Mouse (Mus musculus) kidney, adult 2 months (tissue): ENCODE results near the gene Cep63. TPM values are rescaled to one million over a fixed set of nuclear protein-coding genes. Genes with fewer than 3 reads are reported as not detected.

Source experiments
- DNase-seq: peaks from one replicate; pipeline ENCODE4 v3.0.0; 2021
- H3K27ac ChIP-seq: fragments of 200-500 bp; 2 replicates; pipeline ENCODE4 v1.5.1; 2012; ENCODE audit warnings: low read depth, low read length, control low read depth, inconsistent platforms; ENCODE audit not compliant: insufficient read depth
- H3K27me3 ChIP-seq: fragments of 200-500 bp; replicated peaks from 2 replicates; pipeline ENCODE4 v1.6.1; 2012; ENCODE audit warnings: mild to moderate bottlenecking, moderate library complexity, low read length, inconsistent platforms; ENCODE audit not compliant: control insufficient read depth, insufficient read depth
- H3K36me3 ChIP-seq: fragments of 200-500 bp; 2 replicates; pipeline ENCODE4 v1.6.1; 2012; ENCODE audit warnings: mild to moderate bottlenecking, moderate library complexity, low read length, inconsistent platforms; ENCODE audit not compliant: control insufficient read depth, insufficient read depth
- H3K4me1 ChIP-seq: fragments of 200-500 bp; 2 replicates; pipeline ENCODE4 v1.6.1; 2011; ENCODE audit warnings: low read length; ENCODE audit not compliant: control insufficient read depth, insufficient read depth
- H3K4me3 ChIP-seq: fragments of 200-500 bp; 2 replicates; pipeline ENCODE4 v1.5.1; 2011; ENCODE audit warnings: mild to moderate bottlenecking, low read depth, low read length, control low read depth; ENCODE audit not compliant: insufficient read depth
- CTCF ChIP-seq: fragments of 200-500 bp; conservative IDR thresholded peaks from 2 replicates; pipeline ENCODE4 v1.5.1; 2011; ENCODE audit warnings: low read depth, mild to moderate bottlenecking, control low read depth, low read length, moderate library complexity, mixed read lengths; ENCODE audit not compliant: insufficient read depth, insufficient read length
- POLR2A ChIP-seq: fragments of 200-500 bp; IDR thresholded peaks from one replicate; pipeline ENCODE4 v1.6.1; 2011; ENCODE audit warnings: low read depth, low read length, control low read depth
- WGBS: fragments of 180-500 bp; shearing (Covaris S2); methylation state at CpG from one replicate; pipeline ENCODE4 v1.1.7; 2018; 5-methylcytosine and 5-hydroxymethylcytosine counted together
- polyA plus RNA-seq: library from polyadenylated mRNA; depleted of rRNA; stranded (reverse); fragments of >200 nt; gene quantifications from 2 replicates; pipeline ENCODE4 v1.2.3, GENCODE M21; 2012; rRNA removed

Cep63 gene
- 3.7 and 6.9 TPM in 2 replicates for polyA plus RNA-seq

DNA sequence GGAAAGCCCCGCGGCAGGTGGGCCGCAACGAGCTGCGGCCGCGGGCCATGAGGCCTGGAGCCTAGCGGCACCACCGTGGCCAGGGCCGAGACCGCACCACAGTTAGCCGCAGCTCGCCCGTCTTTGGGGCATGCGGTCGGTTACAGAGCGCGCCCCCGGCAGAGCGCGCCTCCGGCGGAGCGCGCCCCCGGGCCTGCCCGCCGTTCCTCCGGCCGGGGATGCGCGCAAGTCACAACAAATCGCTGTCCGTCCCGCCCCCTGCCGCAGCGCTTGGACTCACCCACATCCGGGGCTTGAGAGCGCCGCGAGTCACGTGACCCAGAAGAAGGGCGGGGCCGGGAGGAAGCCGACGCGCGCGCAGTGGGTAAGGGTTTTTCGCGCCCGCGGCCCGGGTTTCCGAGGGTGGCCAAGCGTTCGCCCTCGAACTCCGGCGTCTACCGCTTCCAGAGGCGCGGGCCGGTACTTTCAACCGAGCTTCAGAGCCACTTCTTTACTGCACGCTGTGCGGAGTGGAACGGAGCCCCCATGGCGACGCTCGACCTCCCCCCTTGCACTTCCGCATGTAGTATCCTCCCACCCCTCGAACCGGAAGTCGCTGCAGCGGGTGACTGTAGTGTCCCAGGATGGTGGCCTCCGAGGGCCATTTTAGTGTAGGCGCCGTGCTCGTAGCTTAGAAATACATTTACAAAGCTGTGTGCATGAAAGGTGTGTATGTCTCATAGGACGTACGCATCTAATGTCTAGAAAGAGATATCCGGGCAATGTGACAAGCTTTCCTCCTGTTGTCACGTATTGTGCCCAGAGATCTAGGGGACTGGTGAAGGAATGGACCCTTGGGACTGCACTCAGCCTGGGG is at the start of gene Cep63, which contains the start of gene Anapc13:
Cep63 (minus strand) TSS at position 552 of the 856 bp plus-strand sequence.
Anapc13 (plus strand) TSS at position 314 of the 856 bp plus-strand sequence.
- Histone ChIP-seq H3K4me1 (peaks cover 14% of the 10 kb centered on the region), H3K27me3 (no peaks in the 10 kb centered on the region), H3K36me3 (no peaks in the 10 kb centered on the region), H3K27ac (peak within 1 kb of the TSS; percentile 98), H3K4me3 (peak within 1 kb of the TSS; percentile 74)
- under 1% methylated on average over 84 of the region's 84 CpGs for WGBS
- TF ChIP-seq CTCF (no peak), POLR2A (peak; percentile 52)
- peak; percentile 99 for DNase-seq

DNA sequence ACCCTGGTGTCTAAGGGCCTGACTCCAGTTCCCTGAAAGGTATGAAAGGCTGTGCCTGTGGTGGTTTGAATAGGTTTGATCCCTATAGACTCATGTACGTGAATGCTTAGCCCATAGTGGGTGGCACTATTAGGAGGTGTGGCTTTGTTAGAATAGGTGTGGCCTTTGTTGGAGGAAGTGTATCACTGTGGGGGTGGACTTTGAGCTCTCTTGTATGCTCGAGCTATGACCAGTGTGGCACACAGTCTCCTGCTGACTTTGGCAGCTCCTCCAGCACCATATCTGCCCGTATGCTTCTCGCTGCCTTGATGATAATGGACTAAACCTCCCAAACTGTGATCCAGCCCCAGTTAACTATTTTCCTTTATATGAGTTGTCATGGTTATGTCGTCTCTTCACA is 49.6 kb upstream of the Cep63 start:
- Histone ChIP-seq H3K27ac (no peak overlapping the region), H3K4me3 (no peak overlapping the region), H3K27me3 (no peaks in the 10 kb centered on the region; the same call in 1 of the 2 replicates), H3K4me1 (no peaks in the 10 kb centered on the region), H3K36me3 (no peaks in the 10 kb centered on the region)
- no peak for TF ChIP-seq POLR2A
- no peak for TF ChIP-seq CTCF
- 81% methylated on average over 5 of the region's 5 CpGs for WGBS
- DNase-seq = no peak

DNA sequence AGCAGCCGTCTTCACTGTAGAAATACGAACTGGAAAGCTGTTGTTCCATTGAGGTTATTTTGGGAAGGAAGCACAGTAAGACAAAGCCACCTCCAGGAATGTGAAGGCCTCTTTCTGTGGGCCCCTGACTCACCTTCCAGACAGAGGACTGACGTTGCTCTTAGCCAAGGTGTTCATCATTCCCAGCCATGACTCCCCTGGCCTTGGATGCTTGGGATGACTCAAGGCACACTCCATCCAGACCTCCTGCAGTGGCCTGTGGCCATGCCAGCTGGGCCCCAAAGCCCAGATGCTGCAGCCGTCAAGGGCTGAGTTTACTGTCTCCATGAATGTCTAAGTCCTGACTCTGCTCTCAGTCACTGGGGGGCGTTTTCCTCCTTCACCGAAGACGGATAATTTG is 47.0 kb upstream of the Cep63 start:
- TF ChIP-seq POLR2A (no peak), CTCF (no peak)
- H3K27me3 ChIP-seq = no peaks in the 10 kb centered on the region
- no peak overlapping the region for H3K27ac ChIP-seq
- 64% methylated on average over 7 of the region's 7 CpGs for WGBS
- H3K4me1 ChIP-seq = no peaks in the 10 kb centered on the region
- H3K4me3 ChIP-seq = no peak overlapping the region
- no peaks in the 10 kb centered on the region for H3K36me3 ChIP-seq
- DNase-seq = no peak

DNA sequence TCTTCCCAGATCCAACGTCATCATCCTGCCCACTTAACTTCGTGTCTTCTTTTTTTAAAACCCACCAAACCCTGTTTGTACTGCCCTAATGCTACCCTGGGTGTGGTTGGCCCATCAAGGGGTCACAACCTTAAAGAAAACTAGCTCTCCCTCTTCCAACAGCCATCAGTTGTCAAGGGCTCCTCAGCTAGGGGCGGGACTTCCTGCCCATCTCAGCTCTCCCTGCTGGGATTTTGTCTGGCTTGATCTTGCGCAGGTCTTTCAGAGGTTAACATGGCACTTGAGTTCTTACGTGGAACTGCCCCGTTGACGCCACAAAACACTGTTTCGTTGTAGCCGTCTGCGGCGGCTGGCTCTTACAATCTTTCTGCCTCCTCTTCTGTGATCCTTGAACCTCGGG is 42.6 kb upstream of the Cep63 start:
- WGBS = 90% methylated on average over 12 of the region's 12 CpGs
- no peak for DNase-seq
- TF ChIP-seq POLR2A (no peak), CTCF (no peak)
- no peaks in the 10 kb centered on the region for H3K36me3 ChIP-seq
- H3K4me1 ChIP-seq = no peaks in the 10 kb centered on the region
- H3K27ac ChIP-seq = no peak overlapping the region
- no peak overlapping the region for H3K4me3 ChIP-seq
- no peaks in the 10 kb centered on the region for H3K27me3 ChIP-seq

DNA sequence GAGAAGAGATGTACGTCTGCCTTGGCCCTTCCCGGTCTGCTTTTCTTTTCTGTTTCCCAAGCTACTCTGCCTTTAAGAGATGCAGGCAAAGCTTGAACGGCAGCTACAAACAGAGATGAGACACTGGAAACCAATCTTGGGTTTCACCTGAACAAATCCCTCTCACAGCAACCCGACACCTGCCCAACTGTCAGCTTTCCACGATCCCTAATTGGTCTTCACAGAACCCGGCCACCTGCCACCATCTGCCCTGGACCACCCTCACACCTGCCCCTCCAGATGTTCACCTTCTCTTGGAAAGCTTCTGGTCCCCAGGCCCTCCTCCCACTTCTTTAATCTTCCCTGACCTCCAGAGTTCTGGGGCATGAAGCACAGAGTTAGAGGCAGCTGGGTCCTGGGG is 41.8 kb upstream of the Cep63 start:
- Histone ChIP-seq H3K27me3 (no peaks in the 10 kb centered on the region), H3K36me3 (no peaks in the 10 kb centered on the region), H3K4me3 (no peak overlapping the region), H3K27ac (no peak overlapping the region), H3K4me1 (no peaks in the 10 kb centered on the region)
- no peak for DNase-seq
- TF ChIP-seq POLR2A (no peak), CTCF (no peak)
- WGBS = 46% methylated on average over 6 of the region's 6 CpGs

DNA sequence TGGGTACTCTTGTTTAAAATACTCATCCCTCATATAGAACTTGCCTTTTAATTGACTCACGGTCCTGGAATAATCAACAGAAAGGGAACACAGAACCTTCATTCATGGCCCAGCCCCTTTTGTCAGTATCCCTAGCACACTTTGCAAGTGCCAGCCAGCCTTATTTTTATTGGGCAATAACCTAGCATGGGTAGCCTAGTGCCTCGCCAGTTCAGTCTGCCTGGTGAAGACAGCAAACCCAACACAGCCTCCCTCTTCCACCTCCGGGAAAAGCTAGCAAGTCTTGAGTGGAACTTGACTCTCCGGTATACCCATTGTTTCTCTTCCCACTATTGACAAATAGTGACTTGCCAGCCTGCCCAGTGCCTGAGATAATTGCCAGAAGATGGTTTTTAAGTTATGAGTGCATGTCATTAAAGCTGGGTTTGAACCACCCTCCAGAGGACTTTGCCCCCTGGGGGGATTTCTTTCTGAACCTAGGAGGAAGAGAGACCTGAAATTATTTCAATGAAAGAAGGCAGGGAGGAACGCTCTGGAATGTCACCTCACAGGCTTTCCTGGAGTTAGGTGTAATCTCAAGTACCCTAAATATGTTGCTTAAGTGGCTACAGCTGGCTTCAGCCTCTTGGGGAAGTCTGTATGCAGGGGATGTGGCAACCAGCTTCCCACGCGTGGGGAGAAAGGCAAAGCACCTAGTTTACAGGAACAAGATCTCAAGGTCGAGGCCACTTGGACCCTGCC is 30.2 kb upstream of the Cep63 start:
- Histone ChIP-seq H3K27me3 (no peaks in the 10 kb centered on the region), H3K4me1 (no peaks in the 10 kb centered on the region), H3K36me3 (no peaks in the 10 kb centered on the region), H3K4me3 (no peak overlapping the region), H3K27ac (no peak overlapping the region)
- no peak for DNase-seq
- WGBS = 58% methylated on average over 8 of the region's 8 CpGs
- TF ChIP-seq POLR2A = no peak
- TF ChIP-seq CTCF = no peak

DNA sequence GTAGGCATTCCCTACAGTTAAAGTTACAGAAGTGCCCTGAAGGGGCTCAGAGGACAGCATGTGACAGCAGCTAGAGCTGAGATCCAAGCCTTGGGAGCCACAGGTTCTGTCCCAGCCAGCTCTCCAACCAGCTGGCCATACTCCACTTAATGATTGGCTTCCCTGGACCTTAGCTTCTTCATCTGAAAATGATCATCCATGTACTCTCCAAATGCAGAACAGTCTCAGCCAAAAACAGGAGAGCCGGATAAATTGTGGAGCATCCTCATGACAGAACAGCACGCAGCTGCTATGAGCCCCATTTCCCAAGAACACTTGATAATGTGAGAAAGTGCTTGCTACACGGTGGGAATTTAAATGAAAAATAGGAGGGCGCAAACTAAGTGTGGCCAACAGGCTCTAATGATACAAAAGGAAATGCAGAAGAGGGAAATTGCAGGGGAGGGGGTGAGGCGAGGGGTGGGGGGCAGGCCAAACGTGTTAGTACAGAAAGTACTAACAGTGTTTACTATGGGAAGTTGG is 24.9 kb upstream of the Cep63 start:
- H3K36me3 ChIP-seq = no peaks in the 10 kb centered on the region
- TF ChIP-seq POLR2A (no peak), CTCF (no peak)
- H3K4me3 ChIP-seq = no peak overlapping the region
- H3K4me1 ChIP-seq = no peaks in the 10 kb centered on the region
- no peak overlapping the region for H3K27ac ChIP-seq
- DNase-seq = no peak
- no peaks in the 10 kb centered on the region for H3K27me3 ChIP-seq
- WGBS = 74% methylated on average over 6 of the region's 6 CpGs
